Mouse (Mus musculus) activated CD4-positive, CD25-positive, alpha-beta regulatory T cell (primary cell): ENCODE data around the gene Ube2f. TPM values are rescaled to one million over a fixed set of nuclear protein-coding genes. Genes with fewer than 3 reads are reported as not detected.

ENCODE experiments used
- polyA plus RNA-seq, 2 experiments: library from polyadenylated mRNA; unstranded; fragments of 100-300 nt; shearing (Covaris generic); gene quantifications; one replicate each; pipeline ENCODE4 v1.2.1; 2017

Ube2f gene
- 100 to 1,000 TPM in 1 of 2 experiments, 10 to 100 TPM in 1; 75.2 to 104 TPM for polyA plus RNA-seq

GRCm38 (mm10) chr1:91249564-91250414 is at the start of gene Ube2f:
Ube2f (plus strand) TSS chr1:91250304.

GRCm38 (mm10) chr1:91297799-91298744 is 48.0 kb downstream of the Ube2f start, which contains the start of gene Scly:
Scly (plus strand) TSS chr1:91298338.

GRCm38 (mm10) chr1:91321760-91322438 is 71.8 kb downstream of the Ube2f start, which contains the start of gene Espnl:
Espnl (plus strand) TSS chr1:91322075.

Other genes with a start within 250 kb of the Ube2f start
- gene Rbm44, start 105.2 kb upstream of the Ube2f start, polyA plus RNA-seq, result 1 to 10 TPM in 1 of 2 experiments, under 1 TPM in 1; 0.69 to 1.9 TPM
- gene Ramp1, start 70.5 kb upstream of the Ube2f start, polyA plus RNA-seq, result 10 to 100 TPM; 16.9 to 46.6 TPM
- 10 to 100 TPM; 15.0 to 41.7 TPM for gene Scly, start 48.0 kb downstream of the Ube2f start, polyA plus RNA-seq
- gene Espnl, start 71.8 kb downstream of the Ube2f start, polyA plus RNA-seq, result under 1 TPM in 1 of 2 experiments, not detected in 1; 0.02 TPM
- not detected for gene Klhl30, start 100.7 kb downstream of the Ube2f start, polyA plus RNA-seq
- under 1 TPM in 1 of 2 experiments, not detected in 1; 0.91 TPM for gene Erfe, start 116.1 kb downstream of the Ube2f start, polyA plus RNA-seq
- gene Ilkap, start 148.5 kb downstream of the Ube2f start, polyA plus RNA-seq, result 100 to 1,000 TPM; 116 to 150 TPM
- 10 to 100 TPM; 76.7 to 81.3 TPM for gene Hes6, start 163.7 kb downstream of the Ube2f start, polyA plus RNA-seq
- 1 to 10 TPM; 2.5 to 3.1 TPM for gene Per2, start 209.0 kb downstream of the Ube2f start, polyA plus RNA-seq
- 1 to 10 TPM; 5.3 to 6.3 TPM for gene Traf3ip1, start 244.3 kb downstream of the Ube2f start, polyA plus RNA-seq